Mouse (Mus musculus) heart, embryonic 13.5 days (tissue): Measurements from ENCODE around the gene Dis3l2. TPM values are rescaled to one million over a fixed set of nuclear protein-coding genes. Genes with fewer than 3 reads are reported as not detected.

Experiments
- ATAC-seq: fragments of 200-750 bp; cut with Nextera tagmentation; 2 replicates; pipeline ENCODE4 v1.8.0; 2017; ENCODE audit warnings: moderate TSS enrichment; ENCODE audit not compliant: insufficient number of reproducible peaks, low FRiP score, low TSS enrichment; ENCODE audit errors: extremely low read depth
- H3K27ac ChIP-seq: fragments of 300-500 bp; sonication (generic); replicated peaks from 2 replicates; pipeline ENCODE4 v1.5.1; 2015; ENCODE audit warnings: moderate library complexity, mild to moderate bottlenecking, inconsistent platforms
- H3K27me3 ChIP-seq: fragments of 300-500 bp; sonication (generic); replicated peaks from 2 replicates; pipeline ENCODE4 v1.6.1; 2015; ENCODE audit warnings: mild to moderate bottlenecking, inconsistent platforms
- H3K36me3 ChIP-seq: fragments of 300-500 bp; sonication (generic); 2 replicates; pipeline ENCODE4 v1.6.1; 2015; ENCODE audit warnings: mild to moderate bottlenecking, inconsistent platforms
- H3K4me1 ChIP-seq: fragments of 300-500 bp; sonication (generic); 2 replicates; pipeline ENCODE4 v1.6.1; 2015; ENCODE audit warnings: inconsistent platforms
- H3K4me2 ChIP-seq: fragments of 300-500 bp; sonication (generic); 2 replicates; pipeline ENCODE4 v1.6.1; 2015; ENCODE audit warnings: inconsistent platforms, mild to moderate bottlenecking, moderate library complexity
- H3K4me3 ChIP-seq: fragments of 300-500 bp; sonication (generic); 2 replicates; pipeline ENCODE4 v1.5.1; 2015; ENCODE audit warnings: moderate library complexity, mild to moderate bottlenecking, inconsistent platforms
- H3K9ac ChIP-seq: fragments of 300-500 bp; sonication (generic); 2 replicates; pipeline ENCODE4 v1.6.1; 2015; ENCODE audit warnings: inconsistent platforms, mild to moderate bottlenecking, moderate library complexity
- H3K9me3 ChIP-seq: fragments of 300-500 bp; sonication (generic); 2 replicates; pipeline ENCODE4 v1.6.1; 2016; ENCODE audit warnings: inconsistent platforms
- WGBS: fragments of 180-500 bp; shearing (Covaris S2); methylation state at CpG from one replicate; pipeline ENCODE4 v1.1.7; 2015; ENCODE audit warnings: mixed read lengths; 5-methylcytosine and 5-hydroxymethylcytosine counted together
- polyA plus RNA-seq: library from polyadenylated mRNA; unstranded; fragments of >200 nt; fragmentation: Nextera tagmentation; extraction: Ambion mirVana; gene quantifications from 2 replicates; pipeline ENCODE4 v1.2.1, GENCODE M21; 2015

Dis3l2 gene
- polyA plus RNA-seq, 1 experiment from 2014 or later = 15.0 TPM

DNA sequence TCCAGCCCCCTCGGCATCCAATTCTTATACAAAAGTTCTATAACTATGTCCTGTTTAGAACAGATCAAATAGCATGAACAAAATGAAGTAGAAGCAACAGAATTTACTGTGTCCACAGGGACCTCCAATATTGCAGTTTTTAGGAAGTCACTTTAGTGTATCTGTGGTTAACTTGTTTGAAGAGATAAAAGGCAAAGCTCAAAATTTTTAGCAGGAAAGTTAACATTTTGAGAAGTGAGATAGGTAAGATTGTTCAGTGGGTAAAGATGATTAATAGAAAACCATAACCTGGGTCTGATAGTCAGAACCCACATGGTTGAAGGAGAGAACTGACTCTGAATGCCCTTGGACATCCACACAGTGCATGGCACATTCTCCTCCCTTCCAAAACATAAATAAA, 32.8 kb downstream of the Dis3l2 start:
- no peak overlapping the region for H3K9ac ChIP-seq
- no peaks in the 10 kb centered on the region for H3K27me3 ChIP-seq
- 78% methylated on average over 1 of the region's 1 CpGs for WGBS
- H3K4me3 ChIP-seq = no peak overlapping the region
- H3K4me1 ChIP-seq = no peaks in the 10 kb centered on the region
- H3K9me3 ChIP-seq = peaks cover 2% of the 10 kb centered on the region; the same call in 1 of the 2 replicates
- no peak overlapping the region for H3K27ac ChIP-seq
- H3K4me2 ChIP-seq = no peak overlapping the region
- ATAC-seq = no peak
- no peaks in the 10 kb centered on the region for H3K36me3 ChIP-seq

DNA sequence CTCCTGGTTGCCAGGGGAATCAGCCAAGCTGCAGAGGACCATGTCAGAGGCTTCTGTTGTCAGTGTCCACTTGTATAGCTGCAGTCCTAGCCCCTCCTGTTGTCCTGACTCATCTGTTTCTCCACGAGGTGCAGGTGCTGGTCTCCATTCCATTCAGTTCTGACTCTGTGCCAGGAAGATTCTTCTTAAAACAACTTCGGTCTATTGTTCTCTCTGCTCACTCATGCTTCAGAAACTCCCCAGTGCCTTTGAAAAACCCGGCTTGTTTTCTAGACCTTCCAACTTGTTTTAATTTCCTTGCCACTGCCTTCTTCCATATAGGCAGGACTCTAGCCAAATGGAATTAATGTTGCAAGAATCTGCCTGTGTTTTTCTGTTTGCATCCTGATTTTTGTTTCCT, 39.3 kb downstream of the Dis3l2 start:
- ATAC-seq = no peak
- Histone ChIP-seq H3K27me3 (no peaks in the 10 kb centered on the region), H3K9me3 (no peaks in the 10 kb centered on the region), H3K36me3 (peaks cover 29% of the 10 kb centered on the region), H3K4me2 (no peak overlapping the region), H3K4me3 (no peak overlapping the region), H3K27ac (no peak overlapping the region), H3K9ac (no peak overlapping the region), H3K4me1 (no peaks in the 10 kb centered on the region)
- WGBS = 52% methylated on average over 3 of the region's 3 CpGs

DNA sequence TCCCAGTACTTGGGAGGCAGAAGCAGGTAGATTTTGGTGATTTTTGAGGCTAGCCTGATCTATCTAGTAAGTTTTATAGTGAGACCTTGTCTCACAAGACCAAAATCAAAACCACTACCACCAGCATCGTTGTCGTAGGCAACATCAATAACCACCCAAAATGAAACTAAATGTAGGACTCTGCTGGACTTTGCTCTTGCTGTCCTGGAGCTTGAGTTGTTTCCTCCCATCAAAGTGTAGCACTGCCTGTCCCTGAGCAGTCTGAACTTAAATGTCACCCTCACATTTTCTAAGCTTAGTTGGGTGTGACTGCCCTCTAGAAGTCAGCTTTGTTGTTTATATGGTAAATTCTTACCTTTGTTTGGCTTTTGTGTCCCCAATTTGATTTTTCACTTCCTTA, 43.4 kb downstream of the Dis3l2 start:
- WGBS = 91% methylated on average over 2 of the region's 2 CpGs
- Histone ChIP-seq H3K9ac (no peak overlapping the region), H3K4me2 (no peak overlapping the region), H3K27me3 (no peaks in the 10 kb centered on the region), H3K9me3 (no peaks in the 10 kb centered on the region), H3K27ac (no peak overlapping the region), H3K4me3 (no peak overlapping the region), H3K36me3 (peaks cover 39% of the 10 kb centered on the region), H3K4me1 (no peaks in the 10 kb centered on the region)
- no peak for ATAC-seq

DNA sequence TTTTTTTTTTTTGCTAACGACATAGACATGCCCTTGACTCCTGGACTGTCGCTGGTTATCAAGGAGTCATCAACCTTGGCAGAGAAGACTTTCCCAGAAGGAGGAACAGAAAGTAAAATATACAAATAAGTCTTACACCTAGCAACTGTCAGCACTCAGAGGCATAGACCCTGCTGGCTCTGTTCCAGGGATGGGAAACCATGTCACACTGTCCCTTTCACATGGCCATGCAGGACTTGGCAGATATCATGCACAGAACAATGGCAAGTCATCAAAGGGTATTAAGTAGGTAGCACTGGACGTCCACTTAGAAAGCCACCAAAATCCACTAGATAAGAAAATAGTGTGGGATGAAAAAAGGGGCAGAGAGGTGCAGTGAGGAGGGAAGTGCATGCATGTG, 46.5 kb downstream of the Dis3l2 start:
- no peaks in the 10 kb centered on the region for H3K27me3 ChIP-seq

DNA sequence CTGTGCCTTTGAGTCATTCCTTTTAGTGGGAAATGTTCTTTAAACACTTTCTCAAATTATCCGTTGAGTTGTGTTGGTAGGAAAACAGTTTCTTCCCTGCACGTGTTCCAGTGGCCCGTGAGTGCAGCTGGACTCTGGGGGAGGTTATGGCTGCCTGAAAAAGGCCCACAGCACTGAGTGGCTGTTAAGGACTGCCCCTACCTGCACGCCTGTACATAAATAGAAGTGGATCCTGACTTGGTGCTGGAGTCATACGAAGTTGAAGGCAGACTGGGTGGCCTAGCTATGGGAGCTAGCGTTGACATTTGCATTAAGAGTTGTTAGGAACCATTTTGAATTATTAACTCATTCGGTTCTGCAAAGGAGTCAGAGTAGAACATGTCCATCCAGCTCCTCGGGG, 49.8 kb downstream of the Dis3l2 start:
- H3K4me2 ChIP-seq = no peak overlapping the region
- H3K4me1 ChIP-seq = peaks cover 5% of the 10 kb centered on the region; the same call in 1 of the 2 replicates
- H3K27ac ChIP-seq = no peak overlapping the region
- H3K27me3 ChIP-seq = no peaks in the 10 kb centered on the region
- H3K9ac ChIP-seq = no peak overlapping the region
- peaks cover 13% of the 10 kb centered on the region for H3K36me3 ChIP-seq
- no peak overlapping the region for H3K4me3 ChIP-seq
- no peaks in the 10 kb centered on the region for H3K9me3 ChIP-seq
- WGBS = 68% methylated on average over 8 of the region's 8 CpGs
- ATAC-seq = no peak

More for the DNA sequence above, 46.5 kb downstream of the Dis3l2 start:
- Histone ChIP-seq H3K4me2 (no peak overlapping the region), H3K27ac (no peak overlapping the region), H3K4me1 (peaks cover 5% of the 10 kb centered on the region; the same call in 1 of the 2 replicates), H3K9me3 (no peaks in the 10 kb centered on the region), H3K9ac (no peak overlapping the region), H3K4me3 (no peak overlapping the region), H3K36me3 (peaks cover 37% of the 10 kb centered on the region)
- ATAC-seq = no peak
- 51% methylated on average over 3 of the region's 3 CpGs for WGBS

DNA sequence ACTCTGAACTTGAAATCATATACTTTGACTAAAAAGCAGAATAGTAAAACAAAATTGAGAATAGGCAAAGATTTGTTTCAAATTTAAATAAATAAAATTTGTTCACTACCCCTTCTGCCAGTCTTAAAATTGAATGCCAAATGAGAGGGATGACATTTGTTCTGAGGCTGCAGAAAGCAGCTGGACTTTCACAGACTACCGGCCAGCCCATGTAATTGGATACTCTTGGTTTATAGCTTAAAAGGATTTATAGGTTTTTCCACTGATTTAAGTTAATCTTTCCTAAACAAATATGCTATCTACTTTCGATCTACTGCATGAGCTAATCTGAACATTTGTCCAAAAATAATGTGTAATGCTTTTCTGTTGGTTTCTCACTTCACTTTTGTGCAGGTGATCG, 50.7 kb downstream of the Dis3l2 start:
- Histone ChIP-seq H3K27me3 (no peaks in the 10 kb centered on the region), H3K4me3 (no peak overlapping the region), H3K9me3 (no peaks in the 10 kb centered on the region), H3K36me3 (peaks cover 13% of the 10 kb centered on the region), H3K27ac (no peak overlapping the region), H3K4me1 (peaks cover 5% of the 10 kb centered on the region; the same call in 1 of the 2 replicates), H3K4me2 (no peak overlapping the region), H3K9ac (no peak overlapping the region)
- no peak for ATAC-seq
- 86% methylated on average over 3 of the region's 3 CpGs for WGBS

DNA sequence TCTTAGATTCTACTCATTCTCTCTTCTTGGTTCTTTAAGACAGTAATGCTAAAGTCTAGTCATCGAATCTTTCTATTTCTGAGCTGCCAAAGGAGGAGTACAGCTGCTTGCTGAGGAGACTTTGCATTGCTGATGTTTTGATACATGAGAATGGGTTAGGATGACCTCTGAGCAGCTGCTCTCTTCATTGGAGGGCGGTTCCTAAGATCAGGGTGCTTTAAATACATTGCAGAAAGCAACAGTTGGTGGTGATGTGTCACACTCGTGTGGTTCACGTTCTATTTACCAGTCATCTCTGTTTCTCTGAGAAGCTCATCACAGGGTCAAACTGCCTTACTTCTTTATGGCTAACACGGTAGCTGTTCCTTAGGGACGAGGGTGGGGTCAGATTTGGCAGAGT, 54.5 kb downstream of the Dis3l2 start:
- no peak overlapping the region for H3K4me2 ChIP-seq
- WGBS = 63% methylated on average over 6 of the region's 6 CpGs

DNA sequence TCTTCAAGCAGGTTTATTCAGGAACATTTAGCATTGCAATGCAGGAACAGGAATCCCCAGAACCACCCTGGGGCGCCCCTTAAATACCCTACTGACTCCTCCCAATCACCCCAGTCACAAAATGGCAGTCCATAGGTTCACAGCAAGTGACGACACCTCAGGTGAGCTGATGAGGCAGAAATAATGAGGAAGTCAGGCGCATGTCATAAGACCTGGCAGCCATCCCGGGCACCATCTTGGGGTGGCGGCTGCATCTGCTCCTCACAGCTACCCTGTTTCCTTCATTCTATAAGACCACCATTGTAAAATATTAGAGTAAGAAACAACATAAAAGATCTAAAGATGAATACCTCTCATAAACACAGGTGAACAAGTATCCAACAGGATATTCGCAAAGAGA, 58.6 kb downstream of the Dis3l2 start:
- no peak overlapping the region for H3K4me2 ChIP-seq
- H3K4me1 ChIP-seq = no peaks in the 10 kb centered on the region
- no peak overlapping the region for H3K27ac ChIP-seq
- WGBS = 89% methylated on average over 6 of the region's 6 CpGs
- peaks cover 25% of the 10 kb centered on the region for H3K36me3 ChIP-seq
- no peaks in the 10 kb centered on the region for H3K27me3 ChIP-seq
- H3K9ac ChIP-seq = no peak overlapping the region
- no peak for ATAC-seq
- H3K4me3 ChIP-seq = no peak overlapping the region
- H3K9me3 ChIP-seq = no peaks in the 10 kb centered on the region

More for the DNA sequence above, 54.5 kb downstream of the Dis3l2 start:
- Histone ChIP-seq H3K4me3 (no peak overlapping the region), H3K9me3 (no peaks in the 10 kb centered on the region), H3K9ac (no peak overlapping the region), H3K27me3 (no peaks in the 10 kb centered on the region), H3K27ac (no peak overlapping the region), H3K36me3 (peaks cover 21% of the 10 kb centered on the region), H3K4me1 (peaks cover 5% of the 10 kb centered on the region; the same call in 1 of the 2 replicates)
- no peak for ATAC-seq

DNA sequence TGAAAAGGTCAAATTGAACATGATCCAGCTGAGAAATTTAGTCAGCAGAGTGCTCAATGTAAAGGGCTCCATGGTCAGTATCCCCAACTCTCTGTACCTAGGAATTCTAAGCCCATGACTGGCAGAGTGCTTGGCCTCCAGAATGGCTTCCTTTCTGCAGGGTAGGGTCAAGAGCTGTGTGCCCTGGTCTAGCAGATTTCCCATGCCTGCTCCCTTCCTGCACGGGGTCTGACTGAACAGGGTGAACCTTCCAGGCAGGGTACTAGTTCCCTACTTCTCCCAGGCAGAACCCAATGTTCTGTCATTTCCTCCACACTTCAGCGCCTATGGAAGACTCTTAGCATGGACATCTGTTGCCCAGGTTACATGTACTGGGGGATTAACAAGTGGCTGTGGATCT, 97.6 kb downstream of the Dis3l2 start:
- no peak overlapping the region for H3K27ac ChIP-seq
- no peak overlapping the region for H3K4me3 ChIP-seq
- no peak for ATAC-seq
- no peak overlapping the region for H3K4me2 ChIP-seq
- no peaks in the 10 kb centered on the region for H3K27me3 ChIP-seq
- WGBS = 79% methylated on average over 2 of the region's 2 CpGs
- no peak overlapping the region for H3K9ac ChIP-seq
- H3K4me1 ChIP-seq = no peaks in the 10 kb centered on the region
- H3K9me3 ChIP-seq = no peaks in the 10 kb centered on the region
- peaks cover 2% of the 10 kb centered on the region; the same call in 1 of the 2 replicates for H3K36me3 ChIP-seq

DNA sequence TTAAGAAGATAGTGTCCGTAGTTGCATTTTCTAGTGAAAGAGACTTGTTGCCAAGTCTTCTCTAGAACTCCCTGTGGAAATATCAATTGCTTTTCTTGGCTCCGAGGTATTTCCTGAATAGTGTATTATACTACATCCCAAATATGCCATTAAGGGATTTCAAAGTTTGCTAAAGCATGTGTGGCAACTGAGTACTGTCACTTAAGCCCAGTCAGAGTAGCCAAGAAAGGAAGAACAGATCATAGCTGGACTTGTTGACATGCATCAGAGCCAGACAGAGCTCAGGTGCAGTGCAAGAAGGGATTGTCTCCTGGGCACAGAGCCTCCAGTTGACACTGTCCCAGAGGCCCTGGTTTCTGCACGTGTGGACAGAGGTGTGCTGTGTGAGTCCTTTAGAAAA, 108.1 kb downstream of the Dis3l2 start:
- Histone ChIP-seq H3K4me3 (no peak overlapping the region), H3K9ac (no peak overlapping the region), H3K27ac (no peak overlapping the region), H3K36me3 (no peaks in the 10 kb centered on the region), H3K27me3 (no peaks in the 10 kb centered on the region), H3K9me3 (no peaks in the 10 kb centered on the region), H3K4me1 (peaks cover 4% of the 10 kb centered on the region; the same call in 1 of the 2 replicates), H3K4me2 (no peak overlapping the region)
- ATAC-seq = no peak
- WGBS = 51% methylated on average over 3 of the region's 3 CpGs

DNA sequence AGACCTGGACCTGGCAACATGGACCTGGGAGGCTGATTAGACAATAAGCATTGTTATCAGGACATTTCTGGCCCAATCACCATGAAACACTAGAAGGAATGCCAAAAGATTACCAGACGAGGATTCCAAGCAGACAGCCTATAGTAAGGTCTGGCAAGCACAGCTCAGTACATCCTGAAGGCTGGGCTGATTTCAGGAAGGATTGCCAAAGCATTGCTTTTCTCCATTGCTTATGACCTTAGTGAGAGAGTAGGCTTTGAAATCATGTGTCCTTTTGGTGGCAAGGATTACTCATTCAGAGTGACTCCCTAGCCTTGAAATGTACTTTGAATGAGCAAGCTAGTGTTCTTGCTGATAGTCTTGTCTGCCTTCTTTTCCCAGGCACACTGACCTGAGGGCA, 118.7 kb downstream of the Dis3l2 start:
- no peak for ATAC-seq
- WGBS = 32% methylated on average over 1 of the region's 1 CpGs
- H3K27me3 ChIP-seq = no peaks in the 10 kb centered on the region
- H3K9me3 ChIP-seq = no peaks in the 10 kb centered on the region
- no peak overlapping the region for H3K4me3 ChIP-seq
- H3K27ac ChIP-seq = no peak overlapping the region
- H3K9ac ChIP-seq = no peak overlapping the region
- H3K4me2 ChIP-seq = no peak overlapping the region
- 0 out of 2 replicates have a peak, but pooled peaks cover 3% of the 10 kb centered on the region for H3K4me1 ChIP-seq
- peaks cover 4% of the 10 kb centered on the region; the same call in 1 of the 2 replicates for H3K36me3 ChIP-seq

DNA sequence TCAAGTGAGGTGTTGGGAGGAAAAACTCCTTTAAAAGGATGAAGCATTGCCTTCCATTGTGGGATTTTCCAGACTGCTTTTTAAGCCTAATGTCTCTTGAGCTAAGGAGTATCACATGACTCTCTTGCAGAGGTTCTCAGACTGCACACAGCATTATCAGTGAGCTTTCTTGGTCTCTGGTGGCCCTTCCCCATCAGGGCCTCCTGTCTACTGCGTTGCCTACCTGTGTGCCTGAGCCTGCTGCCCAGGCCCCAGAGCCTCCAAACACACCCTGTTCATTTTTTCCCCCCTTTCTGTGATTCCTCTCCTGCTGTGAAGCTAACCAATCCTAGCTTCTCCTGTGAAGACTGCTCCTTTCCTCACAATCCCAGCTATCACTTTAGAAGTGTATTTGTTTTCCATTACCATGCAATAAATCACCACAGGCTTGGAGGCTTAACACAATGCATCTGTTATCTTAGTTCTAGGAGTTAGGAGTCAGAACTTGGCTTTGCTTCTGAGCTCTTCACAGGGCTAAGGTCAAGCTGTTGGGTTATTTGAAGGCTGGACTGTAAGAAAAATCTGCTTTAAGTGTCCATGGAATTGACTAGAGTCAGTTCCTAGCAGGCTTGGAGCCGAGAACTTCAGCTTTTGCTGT, 130.9 kb downstream of the Dis3l2 start:
- 51% methylated on average over 2 of the region's 2 CpGs for WGBS
- Histone ChIP-seq H3K27me3 (no peaks in the 10 kb centered on the region), H3K9me3 (no peaks in the 10 kb centered on the region), H3K36me3 (no peaks in the 10 kb centered on the region), H3K4me1 (peaks cover 17% of the 10 kb centered on the region), H3K9ac (no peak overlapping the region), H3K27ac (0 out of 2 replicates have a peak overlapping the region, but pooled peaks have one; percentile 12), H3K4me3 (no peak overlapping the region), H3K4me2 (no peak overlapping the region)
- ATAC-seq = no peak
